Mouse (Mus musculus): ENCODE measurements at regions not wholly inside any gene's neighbourhood (a gene's known extent, or its start where the extent isn't known, plus 50 kb on each side); places are given as distances from the start of the nearest gene placed in this dataset.

DNA sequence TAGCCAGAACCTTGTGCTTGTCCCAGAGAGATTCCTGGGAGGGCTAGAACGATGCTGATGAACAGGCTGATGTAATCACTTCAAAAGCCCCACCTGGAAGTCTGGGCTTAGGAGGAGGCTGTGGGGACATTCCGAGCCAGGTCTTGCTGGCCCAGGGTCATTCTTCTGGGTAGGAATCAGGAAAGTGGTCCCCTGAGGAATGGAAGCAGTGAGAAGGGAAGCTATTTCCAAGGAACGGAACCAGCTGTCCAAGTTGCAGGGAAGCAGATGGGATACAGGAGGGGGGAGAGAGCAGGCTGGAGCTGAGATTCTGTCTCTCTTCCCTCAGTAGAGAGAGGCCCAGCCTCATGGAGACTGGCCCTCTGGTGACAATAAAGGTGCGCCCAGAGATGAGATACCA, 243.9 kb downstream of the Tcf7l2 start:
- peak in 1 of 2 experiments; percentile 53 for DNase-seq (ENCODE audit: low spot score in 2 of 2)

GRCm38 (mm10) chr19:55991791-55992726, 250.4 kb downstream of the Tcf7l2 start:
- no peak for DNase-seq (ENCODE audit: low spot score in 2 of 2)

DNA sequence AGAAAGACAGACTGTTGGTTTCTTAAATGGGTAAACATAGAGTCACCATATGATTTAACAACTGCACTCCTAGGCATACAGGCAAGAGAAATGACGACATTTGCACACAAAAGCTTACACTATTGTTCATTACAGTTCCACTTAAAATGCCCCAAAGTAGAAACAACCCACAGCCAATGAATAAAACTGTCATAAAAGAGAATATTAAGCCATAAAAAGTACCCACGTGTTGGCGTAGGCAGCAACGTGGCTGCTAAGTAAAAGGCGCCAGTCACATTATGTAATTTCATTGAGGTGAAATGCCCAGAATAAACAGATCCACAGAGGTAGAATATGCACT, 251.1 kb downstream of the Tcf7l2 start:
- no peak for DNase-seq (ENCODE audit: low spot score in 2 of 2)

DNA sequence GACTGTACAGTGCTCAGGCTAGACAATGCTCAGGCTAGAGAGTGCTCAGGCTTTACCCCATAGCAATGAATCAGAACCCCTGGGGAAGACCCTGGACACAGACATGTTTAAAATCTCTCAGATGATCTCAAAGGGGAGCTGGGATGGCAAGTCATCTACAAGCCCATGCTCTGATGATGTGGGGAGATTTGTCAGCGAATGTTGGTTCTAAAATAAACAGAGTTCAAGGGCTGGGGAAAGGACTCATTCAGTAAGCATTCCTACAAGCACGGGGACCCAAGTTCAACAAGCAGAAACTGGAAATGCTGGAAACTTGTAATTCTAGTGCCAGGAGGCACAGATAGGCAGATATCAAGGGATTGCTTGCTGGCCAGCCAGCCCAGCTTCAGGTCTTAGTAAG, 254.1 kb downstream of the Tcf7l2 start:
- DNase-seq (ENCODE audit: low spot score in 2 of 2), result no peak

DNA sequence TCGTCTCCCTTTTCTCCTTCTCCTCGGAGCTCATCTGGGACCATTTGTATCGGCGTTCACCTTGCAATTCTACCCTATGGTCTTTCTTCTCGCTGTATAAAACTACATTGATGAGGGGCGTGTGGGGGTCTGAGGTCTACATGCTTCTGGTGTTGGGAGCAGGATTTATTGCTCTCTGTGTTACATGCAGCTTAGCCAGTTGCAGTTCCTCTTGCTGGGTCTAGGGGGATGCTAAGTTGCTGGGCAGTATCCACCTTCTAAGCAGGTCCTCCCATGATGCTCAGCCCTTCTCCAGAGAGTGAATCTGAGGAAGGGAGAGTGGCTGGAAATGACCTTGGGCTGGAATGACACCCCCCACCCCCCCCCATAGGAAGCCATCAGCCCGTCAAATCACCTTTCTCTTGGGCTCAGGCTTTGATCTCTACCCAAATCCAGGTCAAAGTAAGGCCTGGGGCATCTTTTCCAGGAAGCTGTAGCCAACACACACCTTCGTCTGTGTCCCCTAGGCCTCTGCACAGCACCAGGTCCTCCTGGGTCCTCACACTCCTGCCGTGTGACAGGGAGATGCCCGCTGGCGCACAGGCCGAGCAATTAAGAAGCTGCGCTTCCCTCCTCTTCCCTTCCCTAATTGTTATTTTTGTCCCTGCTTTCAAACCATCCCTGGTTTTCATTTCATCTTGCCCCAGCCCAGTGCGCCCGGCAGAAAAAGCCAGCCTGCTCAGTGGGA, 257.0 kb downstream of the Tcf7l2 start:
- DNase-seq (ENCODE audit: low spot score in 2 of 2), result no peak

- DNase-seq (ENCODE audit: low spot score in 2 of 2), result no peak
Observed at GRCm38 (mm10) chr19:55999409-55999808, 257.8 kb downstream of the Tcf7l2 start.

DNA sequence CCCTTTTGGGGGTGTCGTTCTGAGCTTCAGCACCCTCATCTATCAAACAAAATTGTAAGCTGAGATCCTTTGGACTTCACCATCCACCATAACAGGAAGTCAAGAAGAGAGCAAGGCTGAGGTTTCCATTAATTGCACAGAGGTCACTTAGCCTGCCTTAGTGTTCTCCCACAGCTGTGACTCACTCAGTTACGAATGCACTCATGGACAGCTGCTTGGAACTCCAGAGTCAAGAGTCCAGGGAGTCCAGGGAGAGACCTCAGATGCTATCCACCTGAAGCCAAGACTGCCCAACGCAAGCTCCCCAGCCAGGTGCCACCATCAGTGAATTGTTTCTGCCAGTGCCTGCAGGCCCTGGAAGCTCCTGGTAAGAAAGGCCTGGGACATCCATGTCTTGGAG, 259.8 kb downstream of the Tcf7l2 start:
- DNase-seq (ENCODE audit: low spot score in 2 of 2), result no peak

DNA sequence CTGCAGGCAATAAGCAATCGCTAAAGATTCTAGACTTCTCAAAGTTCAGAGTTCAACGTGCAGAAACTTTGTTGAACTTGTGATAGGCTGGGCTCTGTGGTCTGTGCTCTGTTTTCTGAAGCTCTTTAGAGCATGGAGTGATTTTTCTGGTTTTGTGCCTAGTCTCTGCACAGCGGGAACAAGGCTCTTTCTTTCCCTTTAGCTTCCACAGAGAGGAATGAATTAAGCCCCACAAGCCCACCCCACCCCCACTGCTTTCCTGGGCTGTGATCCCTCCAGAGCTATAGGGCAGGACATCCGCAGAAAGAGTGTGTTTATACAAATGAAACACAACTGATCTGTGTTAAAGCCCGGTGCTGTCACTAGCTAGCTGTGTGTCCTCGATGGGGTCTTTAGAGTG, 264.3 kb downstream of the Tcf7l2 start:
- no peak for DNase-seq (ENCODE audit: low spot score in 2 of 2)

- no peak for DNase-seq (ENCODE audit: low spot score in 2 of 2)
Observed at GRCm38 (mm10) chr19:56007433-56007832, 265.8 kb downstream of the Tcf7l2 start.

DNA sequence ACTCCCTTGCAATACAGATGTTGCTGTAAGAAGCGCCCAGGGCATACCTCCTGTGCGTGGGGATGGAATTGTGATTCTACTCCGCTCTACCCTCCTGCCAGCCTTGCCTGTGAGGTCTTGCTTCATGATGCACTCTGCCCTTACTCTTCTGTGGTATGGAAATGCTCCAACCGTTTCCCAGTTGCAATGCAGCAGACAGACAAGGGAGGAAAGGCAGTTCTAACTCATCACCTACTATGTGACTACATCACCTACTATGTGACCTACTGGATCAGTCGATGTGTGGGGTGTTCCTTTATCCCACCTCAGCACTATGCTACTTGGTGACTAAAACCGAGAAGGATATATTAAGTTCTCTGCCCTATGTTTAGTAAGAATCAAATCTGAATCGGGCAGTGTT, 269.1 kb downstream of the Tcf7l2 start:
- no peak for DNase-seq (ENCODE audit: low spot score in 2 of 2)

- no peak for DNase-seq (ENCODE audit: low spot score in 2 of 2)
Observed at GRCm38 (mm10) chr19:56011292-56011691, 269.7 kb downstream of the Tcf7l2 start.

DNA sequence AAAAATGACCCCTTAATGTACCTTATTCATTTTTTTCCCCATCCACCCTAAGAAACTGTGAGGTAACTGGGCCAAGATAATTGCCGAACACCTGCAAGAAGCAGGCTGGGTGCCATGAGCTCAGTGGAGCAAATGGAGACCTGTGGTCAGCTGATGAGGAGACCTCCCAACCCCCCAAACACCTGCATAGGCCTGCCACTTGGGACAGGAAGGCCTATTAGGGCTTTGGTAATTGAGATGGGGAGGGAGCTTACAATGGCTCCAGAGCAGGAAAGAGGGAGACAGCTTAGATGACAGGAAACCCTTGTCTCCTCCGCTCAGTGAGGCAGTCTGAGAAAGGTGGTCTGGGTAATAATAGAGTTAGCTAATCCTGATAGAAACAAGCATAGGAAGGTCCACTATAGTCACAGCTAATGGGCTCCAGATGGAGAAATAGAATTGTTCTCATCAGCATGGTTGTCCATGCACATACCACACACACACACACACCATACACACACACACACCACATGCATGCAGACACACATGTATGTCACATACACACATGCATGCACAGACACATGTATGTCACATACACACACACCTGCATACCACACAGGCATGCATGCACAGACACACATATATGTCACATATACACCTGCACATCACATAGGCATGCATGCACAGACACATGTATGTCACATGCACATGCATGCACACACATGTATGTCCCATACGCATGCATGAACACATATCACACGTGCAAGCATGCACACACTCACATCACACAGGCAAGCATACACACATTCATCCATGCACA, 270.2 kb upstream of the Habp2 start:
- DNase-seq (ENCODE audit: low spot score in 2 of 2), result no peak

DNA sequence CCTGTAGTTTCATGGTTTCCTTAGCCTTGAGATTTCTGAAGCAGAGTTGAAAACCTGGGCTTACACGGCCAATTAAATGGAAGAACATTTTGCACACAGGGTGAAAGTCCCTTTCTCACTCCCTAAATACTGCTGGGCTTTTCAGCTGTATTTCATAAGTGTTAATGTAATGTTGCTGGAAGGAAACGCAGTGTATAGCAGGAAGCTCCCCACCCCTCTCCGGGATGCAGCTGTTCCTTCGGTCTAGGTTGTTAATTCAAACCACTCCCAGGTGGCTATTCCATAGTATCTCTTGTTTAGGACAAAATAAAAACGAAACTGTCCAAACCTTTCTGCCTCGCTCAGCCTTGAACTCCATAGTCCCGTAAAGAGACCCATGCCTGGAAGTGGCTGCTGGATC, 269.4 kb upstream of the Habp2 start:
- DNase-seq (ENCODE audit: low spot score in 2 of 2), result no peak

GRCm38 (mm10) chr19:56019143-56019542, 267.8 kb upstream of the Habp2 start:
- no peak for DNase-seq (ENCODE audit: low spot score in 2 of 2)

DNA sequence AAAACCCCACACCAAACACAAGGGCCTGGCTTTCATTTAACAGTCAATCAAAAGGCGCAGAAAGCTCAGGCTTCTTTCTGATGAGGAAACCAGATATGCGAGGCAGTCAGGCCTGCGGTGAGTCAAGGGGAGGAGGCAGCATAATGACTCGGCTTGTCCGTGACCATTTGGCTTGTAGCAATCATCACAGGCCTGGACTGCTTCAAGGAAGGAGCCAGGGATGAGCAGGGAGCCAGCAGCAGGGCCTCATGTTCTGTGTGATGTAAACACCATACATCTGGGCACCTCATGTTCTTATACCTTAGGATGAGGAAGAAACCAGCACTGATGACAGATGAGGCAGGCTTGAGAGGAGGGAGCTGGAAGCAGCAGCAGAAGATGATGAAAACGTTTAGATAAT, 264.6 kb upstream of the Habp2 start:
- no peak for DNase-seq (ENCODE audit: low spot score in 2 of 2)

- no peak for DNase-seq (ENCODE audit: low spot score in 2 of 2)
Observed at GRCm38 (mm10) chr19:56024599-56024998, 262.3 kb upstream of the Habp2 start.

- no peak for DNase-seq (ENCODE audit: low spot score in 2 of 2)
Observed at GRCm38 (mm10) chr19:56029428-56030281, 257.3 kb upstream of the Habp2 start.

GRCm38 (mm10) chr19:56030401-56030925, 256.5 kb upstream of the Habp2 start:
- no peak for DNase-seq (ENCODE audit: low spot score in 2 of 2)

- no peak for DNase-seq (ENCODE audit: low spot score in 2 of 2)
Observed at GRCm38 (mm10) chr19:56034552-56034951, 252.4 kb upstream of the Habp2 start.

- no peak for DNase-seq (ENCODE audit: low spot score in 2 of 2)
Observed at GRCm38 (mm10) chr19:56037584-56037983, 249.4 kb upstream of the Habp2 start.

Measured in gastrocnemius, postnatal 4 days (tissue).